15 mouse cellular contexts compared by ENCODE assay signal in the genomic region with DNA sequence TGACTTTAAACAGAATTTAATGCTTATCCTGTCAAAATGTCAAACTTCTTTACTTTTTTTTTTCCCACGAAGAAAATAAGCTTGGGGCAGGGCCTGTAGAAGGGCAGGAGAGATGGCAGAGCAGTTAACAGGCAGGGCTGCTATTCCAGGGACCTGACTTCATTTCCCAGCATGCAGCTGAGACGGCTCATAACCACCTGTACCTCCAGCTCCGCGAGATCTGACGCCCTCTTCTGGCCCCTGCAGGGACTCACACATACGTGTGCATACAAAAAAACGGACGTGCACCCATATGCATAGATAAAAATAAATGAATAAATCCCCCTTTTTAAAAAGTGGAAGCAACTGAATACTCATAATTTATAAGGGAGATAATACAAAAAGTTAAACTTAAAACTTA. TPM values are rescaled to one million over a fixed set of nuclear protein-coding genes. Genes with fewer than 3 reads are reported as not detected.
"Had no signal": no experiment of that assay in that cellular context is flagged by ENCODE, and none has a peak within 500 bp of the region (broad histone marks: within the 10 kb centered on the region; RNA-seq: fewer than 3 reads in every experiment).

No protein-coding gene starts in this region.

- H3K9ac ChIP-seq: lung, embryonic 14.5 days; midbrain, embryonic 13.5 days; midbrain, embryonic 15.5 days; neural tube, embryonic 12.5 days; stomach, embryonic 15.5 days had no signal

- ATAC-seq: midbrain, embryonic 13.5 days; midbrain, embryonic 15.5 days had no signal

- H3K36me3 ChIP-seq: midbrain, embryonic 13.5 days; midbrain, embryonic 15.5 days; neural tube, embryonic 12.5 days; stomach, embryonic 15.5 days had no signal

- H3K27me3 ChIP-seq: midbrain, embryonic 13.5 days; midbrain, embryonic 15.5 days; neural tube, embryonic 12.5 days; stomach, embryonic 15.5 days had no signal

- DNase-seq: lung, adult 18-20 months; lung, embryonic 14.5 days; lung, postnatal 10 days; lung, postnatal 4 days; right cerebral cortex, postnatal 14 days; thymus, adult 18-20 months; thymus, postnatal 25 days; thymus, postnatal 4 days had no signal

- H3K4me2 ChIP-seq: lung, embryonic 14.5 days; midbrain, embryonic 11.5 days; midbrain, embryonic 13.5 days; midbrain, embryonic 15.5 days; neural tube, embryonic 12.5 days; stomach, embryonic 15.5 days had no signal

- H3K27ac ChIP-seq: midbrain, embryonic 13.5 days; midbrain, embryonic 15.5 days; neural tube, embryonic 12.5 days; stomach, embryonic 15.5 days had no signal

- H3K4me3 ChIP-seq: midbrain, embryonic 13.5 days; midbrain, embryonic 15.5 days; neural tube, embryonic 12.5 days; stomach, embryonic 15.5 days had no signal

- H3K9me3 ChIP-seq: midbrain, embryonic 13.5 days; midbrain, embryonic 15.5 days; neural tube, embryonic 12.5 days; stomach, embryonic 15.5 days had no signal

RNA-seq across cellular contexts. Expression of a gene that starts 16.2 kb away (rescaled TPM):
- total RNA-seq: monocyte, adult 5-6 weeks; neutrophil, adult 5-6 weeks had no signal
